Mouse (Mus musculus) naive thymus-derived CD4-positive, alpha-beta T cell, adult 5 months (primary cell): ENCODE measurements around the gene Dock2. TPM values are rescaled to one million over a fixed set of nuclear protein-coding genes. Genes with fewer than 3 reads are reported as not detected.

Source experiments
- polyA plus RNA-seq: library from polyadenylated mRNA; unstranded; fragments of 100-300 nt; shearing (Covaris generic); gene quantifications from one replicate; pipeline ENCODE4 v1.2.1, GENCODE M21; 2017

Dock2 gene
- polyA plus RNA-seq = 489 TPM

GRCm38 (mm10) chr11:34783587-34784043, at the start of gene Dock2:
Gene Dock2 (minus strand): TSS chr11:34783892.

GRCm38 (mm10) chr11:34314534-34315379, 468.9 kb downstream of the Dock2 start, which contains the start of gene Fam196b:
Gene Fam196b (plus strand): TSS chr11:34314822.

GRCm38 (mm10) chr11:34207989-34208388, 575.7 kb downstream of the Dock2 start, which contains the start of gene Foxi1:
Gene Foxi1 (minus strand): TSS chr11:34208089.

Other genes starting within 250 kb of the Dock2 start
- 1.8 TPM for gene Spdl1, start 49.7 kb upstream of the Dock2 start, polyA plus RNA-seq